Mouse (Mus musculus): ENCODE measurements around the gene Ovch2.
"Not testable (repeated sequence)": the region's sequence is repeated elsewhere in the genome, so short reads cannot be mapped to it uniquely, and the experiment has no call there.

The Ovch2 gene

DNA sequence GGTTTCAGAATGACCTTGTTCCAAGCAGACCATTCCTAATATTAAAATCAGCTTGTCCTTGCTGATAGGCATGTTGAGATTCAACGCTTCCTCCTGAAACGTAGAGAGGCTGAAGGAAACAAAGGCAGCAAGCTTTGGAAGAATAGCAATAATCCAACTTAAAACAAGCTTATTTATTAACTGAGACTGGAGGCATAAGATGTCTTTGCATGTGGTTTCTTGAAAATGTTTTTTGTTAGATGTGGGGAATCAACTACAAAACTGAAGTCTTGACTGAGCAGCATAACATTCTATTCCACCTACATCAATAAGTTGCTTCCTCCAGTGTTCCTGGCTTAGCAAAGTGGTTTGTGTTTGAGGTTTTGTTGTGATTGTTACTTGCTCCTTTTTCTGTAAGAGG lies at the start of gene Ovch2:
Gene Ovch2 (minus strand): TSS at position 101 of the 400 bp plus-strand sequence.
- DNase-seq: no peak

DNA sequence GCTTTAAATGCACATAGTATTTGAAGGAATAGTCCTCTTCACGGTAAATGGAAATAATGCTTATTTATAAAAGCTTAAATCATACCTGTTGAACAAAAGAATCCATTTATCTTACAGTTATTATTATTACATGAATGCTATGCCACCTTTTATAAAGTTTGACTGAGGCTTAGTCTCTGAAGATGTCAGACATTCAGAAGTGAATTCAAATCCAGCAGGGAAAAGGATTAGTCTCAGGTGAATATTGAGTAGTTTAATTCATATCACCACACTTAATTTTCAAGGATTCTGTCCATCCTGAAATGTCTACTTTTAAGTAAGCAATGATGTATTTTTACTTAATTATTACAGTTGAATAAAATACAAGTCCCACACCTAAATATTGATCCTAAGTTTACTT lies 46.4 kb upstream of the Ovch2 start, which contains the start of gene Olfr470:
Gene Olfr470 (minus strand): TSS at position 101 of the 400 bp plus-strand sequence.
- not testable (repeated sequence) for DNase-seq

- no peak for DNase-seq
Measured at GRCm38 (mm10) chr7:107841719-107842118, 40.7 kb upstream of the Ovch2 start.

GRCm38 (mm10) chr7:107825441-107825840 lies 24.4 kb upstream of the Ovch2 start, which contains the start of gene Olfr469:
Gene Olfr469, minus strand, starts transcription at chr7:107825541.
- not testable (repeated sequence) for DNase-seq

GRCm38 (mm10) chr7:107823867-107824266 lies 22.9 kb upstream of the Ovch2 start:
- not testable (repeated sequence) for DNase-seq

GRCm38 (mm10) chr7:107819442-107819841 lies 18.4 kb upstream of the Ovch2 start:
- DNase-seq: no peak

GRCm38 (mm10) chr7:107811963-107812362 lies 11.0 kb upstream of the Ovch2 start, which contains the start of gene Olfr467:
Gene Olfr467, plus strand, starts transcription at chr7:107812263.
- no peak for DNase-seq

DNA sequence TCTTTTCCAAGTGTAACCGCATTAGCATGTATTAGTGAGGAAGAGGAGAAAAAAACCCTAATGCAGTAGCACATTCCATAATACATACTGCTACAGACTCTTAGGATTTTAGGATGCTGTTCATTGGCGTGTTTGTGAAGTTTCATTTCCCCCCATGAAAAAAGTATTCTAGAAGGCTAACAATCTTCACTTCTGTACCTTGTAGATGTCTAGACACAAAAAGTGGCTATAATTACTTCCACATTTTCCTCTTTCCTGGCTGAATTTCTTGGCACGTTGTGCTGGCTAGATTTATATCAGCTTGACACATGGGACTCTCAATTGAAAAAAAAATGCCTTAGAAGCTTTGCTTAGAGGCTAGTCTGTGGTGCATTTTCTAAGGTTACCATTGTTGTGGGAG lies 1.1 kb upstream of the Ovch2 start:
- no peak for DNase-seq

GRCm38 (mm10) chr7:107796500-107796899 lies 4.5 kb downstream of the Ovch2 start:
- no peak for DNase-seq

DNA sequence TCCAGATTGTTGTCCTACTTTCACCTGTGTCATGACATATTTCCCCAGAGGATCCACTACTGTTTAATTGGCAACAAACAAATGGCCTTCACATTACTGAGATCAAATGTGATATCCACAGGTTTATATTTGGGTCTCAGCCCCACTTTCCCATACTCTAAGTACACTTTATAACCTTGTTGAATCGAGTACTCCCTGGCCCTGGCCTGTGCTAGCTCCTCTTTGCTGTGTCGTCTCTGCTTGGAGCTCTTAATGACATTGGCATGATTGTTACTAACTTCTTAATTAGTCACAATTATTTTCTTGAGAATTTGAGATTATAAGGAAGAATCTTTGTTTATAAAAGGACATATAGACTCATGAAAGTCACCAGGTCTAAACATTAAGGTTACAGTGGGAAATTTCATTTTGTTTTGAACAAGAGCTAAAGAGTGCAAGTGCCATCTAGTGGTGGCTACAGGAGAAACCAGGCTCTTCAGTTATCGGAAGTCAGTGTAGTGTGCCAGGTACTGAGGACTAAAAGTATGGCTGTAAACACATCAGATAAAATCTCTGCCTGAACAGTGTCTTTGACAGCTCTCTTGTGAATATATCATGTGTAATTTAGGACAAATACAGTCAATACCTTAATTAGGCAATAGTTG lies 12.9 kb downstream of the Ovch2 start:
- no peak for DNase-seq

DNA sequence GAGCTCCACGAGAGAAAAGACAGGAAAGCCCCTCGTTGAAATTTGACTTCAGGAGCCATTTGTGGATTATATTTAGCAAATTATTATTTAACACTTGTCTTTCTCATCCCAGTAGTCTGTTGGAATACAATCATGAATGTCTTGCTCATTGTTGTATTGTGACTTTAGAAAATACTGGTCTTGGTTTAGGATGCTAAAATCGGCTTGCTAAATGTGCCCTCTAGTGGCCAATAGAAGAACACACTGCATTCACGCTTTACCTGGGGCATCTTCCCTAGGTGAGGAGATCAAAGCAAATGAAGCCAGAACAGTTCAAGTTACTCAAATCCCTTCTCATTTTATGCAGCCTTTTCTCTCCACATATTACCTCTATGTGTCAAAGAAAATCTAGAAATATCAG lies 21.4 kb downstream of the Ovch2 start:
- DNase-seq: no peak

DNA sequence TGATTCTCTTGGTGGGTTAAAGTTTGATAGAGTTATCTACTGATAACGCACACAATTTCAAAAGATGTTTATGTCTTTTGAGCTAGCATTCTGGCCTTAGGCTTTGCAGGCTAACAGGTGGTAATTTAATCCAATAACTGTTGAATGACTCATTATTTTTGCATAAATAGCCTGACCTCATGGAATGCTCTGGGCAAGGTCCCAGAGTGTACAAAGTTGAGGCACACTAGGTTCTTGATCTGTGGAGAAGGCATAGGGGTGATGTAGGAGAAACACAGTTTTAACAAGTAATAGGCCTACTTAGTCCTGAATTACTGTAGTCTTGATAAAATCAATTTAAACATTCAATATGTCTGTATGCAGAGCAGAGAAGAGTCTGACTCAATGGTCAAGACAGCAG lies 22.8 kb downstream of the Ovch2 start:
- no peak for DNase-seq

DNA sequence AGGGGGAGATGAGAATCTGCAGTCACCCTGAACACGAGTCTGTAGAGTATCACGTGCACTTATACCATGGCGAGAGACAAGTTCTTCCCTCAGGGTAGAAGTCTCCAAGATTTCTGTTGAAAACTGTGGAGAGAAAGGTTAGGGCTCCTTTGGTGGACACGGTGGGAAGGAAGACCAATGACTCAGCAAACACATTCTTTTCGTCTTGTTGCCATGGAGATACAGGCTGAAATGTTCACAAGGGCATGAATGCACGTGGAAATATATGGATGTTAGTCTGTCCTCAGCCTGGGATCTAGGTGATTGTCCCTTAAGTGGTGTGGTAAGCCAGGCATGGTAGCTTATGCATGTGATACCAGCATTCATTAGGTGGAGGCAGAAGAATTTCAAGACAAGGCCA lies 30.2 kb downstream of the Ovch2 start:
- DNase-seq: no peak

DNA sequence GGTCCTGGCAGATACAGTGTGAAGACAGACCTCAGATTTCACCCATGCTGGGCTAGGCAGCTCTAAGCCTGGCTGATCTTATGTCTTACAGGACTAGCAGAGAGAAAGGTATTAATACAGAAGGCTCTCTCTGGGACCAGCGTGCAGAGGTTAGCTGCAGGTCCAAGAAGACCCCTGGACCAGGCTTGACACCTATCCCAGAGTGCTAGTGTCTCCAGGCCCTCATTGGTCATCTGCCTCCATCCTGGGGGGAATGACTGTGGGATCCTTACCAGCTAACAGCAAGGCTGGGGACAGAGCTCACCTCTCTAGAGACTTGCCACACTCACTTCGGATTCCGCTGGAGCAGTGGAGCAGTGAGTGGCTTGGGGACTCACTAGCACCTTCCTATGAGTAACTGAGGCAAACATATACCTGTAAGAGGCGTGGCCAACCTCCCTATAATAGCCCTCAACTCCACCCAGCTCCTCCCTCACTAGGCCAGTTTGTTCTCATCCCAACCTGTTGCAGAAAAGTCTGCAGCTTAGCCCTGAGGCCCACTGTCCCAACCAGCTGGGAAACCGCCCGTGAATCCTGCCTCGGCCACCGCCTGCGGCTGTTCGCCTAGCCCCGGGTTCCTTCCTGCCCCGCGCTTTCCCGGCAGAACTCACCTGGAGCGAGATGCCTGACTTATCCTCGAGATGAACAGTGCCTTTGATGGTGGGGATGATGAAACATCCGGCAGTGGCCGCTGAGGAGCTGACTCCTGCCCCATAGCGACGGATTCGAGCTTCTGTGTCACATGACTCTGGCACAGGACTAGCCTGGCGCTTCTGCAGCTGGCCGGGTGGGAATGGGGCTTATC lies 43.5 kb downstream of the Ovch2 start, which contains the start of gene Cyb5r2:
Gene Cyb5r2 (minus strand): TSS at position 725 of the 844 bp plus-strand sequence.
- DNase-seq: peak in 1 of 2 experiments; percentile 31

GRCm38 (mm10) chr7:107756748-107757147 lies 44.3 kb downstream of the Ovch2 start:
- no peak for DNase-seq

DNA sequence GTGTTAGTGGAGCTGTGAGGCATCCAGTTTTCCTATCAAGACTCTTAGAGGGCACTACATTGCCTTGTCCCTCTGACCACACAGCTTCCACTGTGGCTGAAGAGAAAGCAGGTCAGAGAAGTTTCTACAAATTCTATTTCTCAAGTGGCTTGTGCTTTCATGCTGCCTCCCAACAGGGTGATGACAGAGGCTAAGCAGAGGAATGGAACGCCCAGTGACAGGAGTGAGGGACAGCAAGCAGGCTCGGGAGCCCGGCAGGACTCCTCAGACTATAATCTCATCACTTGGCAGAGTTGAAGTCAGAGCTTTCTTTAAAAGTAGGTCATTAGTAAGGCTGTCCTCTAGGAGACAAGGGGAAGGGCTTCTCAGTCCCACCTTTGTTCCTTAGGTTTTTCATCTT lies 45.1 kb downstream of the Ovch2 start:
- DNase-seq: no peak

- no peak for DNase-seq
Measured at GRCm38 (mm10) chr7:107752031-107752520, 48.9 kb downstream of the Ovch2 start.

- no peak for DNase-seq
Measured at GRCm38 (mm10) chr7:107749721-107750120, 51.3 kb downstream of the Ovch2 start.

GRCm38 (mm10) chr7:107749270-107749669 lies 51.7 kb downstream of the Ovch2 start:
- DNase-seq: peak in 1 of 2 experiments; percentile 19

- DNase-seq: peak in 1 of 2 experiments; percentile 61
Measured at GRCm38 (mm10) chr7:107747954-107748353, 53.1 kb downstream of the Ovch2 start.

DNA sequence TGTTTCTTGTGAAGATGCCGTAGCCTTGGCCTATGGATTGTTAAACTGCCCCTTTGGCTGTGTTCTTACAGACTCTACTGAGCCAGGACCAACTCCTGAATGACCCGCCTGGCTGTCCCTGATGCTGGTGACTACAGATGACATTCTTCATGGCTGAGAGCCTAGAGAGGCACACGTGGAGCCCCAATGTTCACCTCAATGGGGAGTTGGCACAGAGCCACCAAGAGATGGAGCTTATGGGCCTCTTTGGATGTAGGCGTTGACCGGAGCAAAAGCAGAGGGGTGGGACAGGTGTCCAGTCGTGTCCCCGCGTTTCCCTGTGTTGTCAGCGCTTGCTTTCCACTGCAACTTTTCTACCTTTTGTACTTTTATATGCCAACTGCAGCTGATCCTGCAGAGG lies 53.5 kb downstream of the Ovch2 start:
- no peak for DNase-seq

DNA sequence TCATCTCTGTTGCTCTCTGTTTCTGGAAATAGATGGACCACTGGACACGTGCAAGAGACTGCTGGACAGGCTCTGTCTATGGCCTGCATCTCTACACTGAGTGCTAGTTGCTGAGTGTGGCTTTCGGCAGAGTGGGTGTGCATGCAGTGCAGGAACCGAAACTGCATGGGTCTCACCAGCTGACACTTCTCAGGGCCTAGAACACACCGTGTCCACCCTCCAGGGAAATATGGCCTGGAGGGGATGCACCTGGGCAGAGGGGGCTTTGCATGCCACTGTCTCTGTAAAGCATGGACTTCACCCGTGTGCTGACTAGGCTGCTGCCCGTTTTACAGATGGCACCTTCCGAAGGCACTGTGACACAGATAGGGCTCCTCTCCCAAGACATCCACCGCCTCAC lies 55.0 kb downstream of the Ovch2 start:
- no peak for DNase-seq

DNA sequence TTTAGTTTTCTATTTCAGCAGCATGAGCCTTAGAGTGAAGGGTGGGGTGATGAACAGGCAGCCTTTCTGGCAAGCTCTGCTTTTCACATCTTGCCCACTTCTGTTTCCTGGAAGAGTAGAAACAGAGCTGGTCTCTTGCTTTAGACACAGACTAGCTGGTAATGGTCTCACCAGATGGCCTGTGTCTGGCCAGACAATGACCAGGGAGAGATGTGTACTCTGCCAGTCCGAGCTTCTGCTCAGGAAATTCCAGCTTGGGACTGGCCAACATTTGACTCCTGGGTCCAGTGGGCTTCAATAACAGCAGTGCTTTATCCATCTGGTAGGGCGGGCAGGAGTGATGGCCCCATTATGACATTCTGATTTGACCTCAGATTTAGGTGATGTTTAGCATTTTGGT lies 55.9 kb downstream of the Ovch2 start:
- DNase-seq: no peak

- DNase-seq: no peak
Measured at GRCm38 (mm10) chr7:107744454-107744853, 56.6 kb downstream of the Ovch2 start.
